Mouse (Mus musculus) ES-Bruce4 (cell line): ENCODE data around the gene Asic1.

ENCODE experiments used
- CTCF ChIP-seq: IDR thresholded peaks from one replicate; pipeline ENCODE4 v1.8.1; 2011; ENCODE audit warnings: low read depth, low read length
- EP300 ChIP-seq: IDR thresholded peaks from 2 replicates; pipeline ENCODE4 v1.6.1; 2011; ENCODE audit warnings: low read depth, low read length; ENCODE audit not compliant: insufficient read depth
- POLR2A ChIP-seq: IDR thresholded peaks from one replicate; pipeline ENCODE4 v1.8.1; 2011; ENCODE audit warnings: low read length; ENCODE audit not compliant: insufficient read depth

- TF ChIP-seq POLR2A = no peak
- TF ChIP-seq CTCF = no peak
- TF ChIP-seq EP300 = no peak
Measured at GRCm38 (mm10) chr15:99658437-99658836, 11.7 kb upstream of the Asic1 start.
